Mouse (Mus musculus) embryonic facial prominence, embryonic 11.5 days (tissue): ENCODE measurements around the gene Otop3. TPM values are rescaled to one million over a fixed set of nuclear protein-coding genes. Genes with fewer than 3 reads are reported as not detected.

Experiments
- ATAC-seq: fragments of 200-750 bp; cut with Nextera tagmentation; replicated peaks from 2 replicates; pipeline ENCODE4 v1.8.0; 2017; ENCODE audit warnings: low read depth; ENCODE audit not compliant: insufficient number of reproducible peaks, low FRiP score, low TSS enrichment
- DNase-seq: peaks from one replicate; pipeline ENCODE4 v3.0.0-alpha.2; 2015; ENCODE audit warnings: low spot score
- H3K27ac ChIP-seq: fragments of 300-500 bp; sonication (generic); replicated peaks from 2 replicates; pipeline ENCODE4 v1.5.1; 2014; ENCODE audit warnings: mild to moderate bottlenecking, low read depth, low read length, control low read depth
- H3K27me3 ChIP-seq: fragments of 300-500 bp; sonication (generic); 2 replicates; pipeline ENCODE4 v1.6.1; 2014; ENCODE audit warnings: mild to moderate bottlenecking, low read length, moderate library complexity, mixed read lengths; ENCODE audit not compliant: control insufficient read depth, insufficient read depth
- H3K36me3 ChIP-seq: fragments of 300-500 bp; sonication (generic); replicated peaks from 2 replicates; pipeline ENCODE4 v1.6.1; 2014; ENCODE audit warnings: low read depth, mild to moderate bottlenecking, low read length, moderate library complexity, mixed read lengths; ENCODE audit not compliant: control insufficient read depth, insufficient read depth
- H3K4me1 ChIP-seq: fragments of 300-500 bp; sonication (generic); 2 replicates; pipeline ENCODE4 v1.6.1; 2014; ENCODE audit warnings: low read length, mixed read lengths; ENCODE audit not compliant: control insufficient read depth, insufficient read depth
- H3K4me2 ChIP-seq: fragments of 300-500 bp; sonication (generic); 2 replicates; pipeline ENCODE4 v1.6.1; 2014; ENCODE audit warnings: low read depth, mild to moderate bottlenecking, control low read depth, low read length, moderate library complexity
- H3K4me3 ChIP-seq: fragments of 300-500 bp; sonication (generic); 2 replicates; pipeline ENCODE4 v1.5.1; 2014; ENCODE audit warnings: low read depth, low read length, control low read depth
- H3K9ac ChIP-seq: fragments of 300-500 bp; sonication (generic); replicated peaks from 2 replicates; pipeline ENCODE4 v1.6.1; 2014; ENCODE audit warnings: mild to moderate bottlenecking, control low read depth, low read length
- H3K9me3 ChIP-seq: fragments of 300-500 bp; sonication (generic); replicated peaks from 2 replicates; pipeline ENCODE4 v1.6.1; 2016; ENCODE audit warnings: mild to moderate bottlenecking, low read length, inconsistent platforms, mixed read lengths; ENCODE audit not compliant: control insufficient read depth
- WGBS: fragments of 180-500 bp; shearing (Covaris S2); extraction: QIAGEN DNeasy Blood & Tissue Kit; methylation state at CpG from one replicate; pipeline ENCODE4 v1.1.7; 2014; 5-methylcytosine and 5-hydroxymethylcytosine counted together
- polyA plus RNA-seq: library from polyadenylated mRNA; unstranded; fragments of >200 nt; fragmentation: Nextera tagmentation; extraction: Ambion mirVana; gene quantifications from 2 replicates; pipeline ENCODE4 v1.2.1, GENCODE M21; 2014

The Otop3 gene
- polyA plus RNA-seq, 1 experiment from 2014 or later = not detected

DNA sequence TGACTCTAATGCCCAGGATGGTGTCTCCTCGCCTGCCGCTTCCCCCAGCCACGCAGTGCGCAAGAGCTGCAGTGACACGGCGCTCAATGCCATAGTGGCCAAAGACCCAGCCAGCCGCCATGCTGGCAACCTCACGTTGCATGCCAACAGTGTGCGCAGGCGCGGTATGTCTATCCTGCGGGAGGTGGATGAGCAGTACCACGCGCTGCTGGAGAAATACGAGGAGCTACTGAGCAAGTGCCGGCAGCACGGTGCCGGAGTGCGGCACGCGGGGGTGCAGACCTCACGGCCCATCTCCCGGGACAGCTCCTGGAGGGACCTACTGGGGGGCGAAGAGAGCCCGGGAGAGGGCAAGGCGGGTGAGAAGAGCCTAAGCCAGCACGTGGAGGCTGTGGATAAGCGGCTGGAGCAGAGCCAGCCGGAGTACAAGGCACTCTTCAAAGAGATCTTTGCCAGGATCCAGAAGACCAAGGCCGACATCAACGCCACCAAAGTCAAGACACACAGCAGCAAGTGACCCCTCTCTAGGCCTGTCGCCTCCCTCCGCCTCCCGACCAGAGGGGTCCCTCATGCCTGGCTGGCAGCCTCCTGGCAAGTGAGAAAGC, 59.3 kb downstream of the Otop3 start:
- DNase-seq (no peak), ATAC-seq (0 out of 2 replicates have a peak, but pooled peaks have one; percentile 34)
- no peak overlapping the region for H3K4me3 ChIP-seq
- 65% methylated on average over 34 of the region's 34 CpGs for WGBS
- H3K27ac ChIP-seq = no peak overlapping the region
- no peaks in the 10 kb centered on the region for H3K4me1 ChIP-seq
- H3K9me3 ChIP-seq = no peaks in the 10 kb centered on the region
- no peak overlapping the region for H3K9ac ChIP-seq
- no peaks in the 10 kb centered on the region for H3K27me3 ChIP-seq
- peaks cover 2% of the 10 kb centered on the region for H3K36me3 ChIP-seq
- no peak overlapping the region for H3K4me2 ChIP-seq

Other genes starting within 250 kb of the Otop3 start
- gene Rab37, start 243.3 kb upstream of the Otop3 start, polyA plus RNA-seq = 1.4 and 1.9 TPM in 2 replicates
- gene Cd300lf, start 200.7 kb upstream of the Otop3 start, polyA plus RNA-seq = not detected in 2 replicates
- 31.3 and 36.0 TPM in 2 replicates for gene Slc9a3r1, start 171.4 kb upstream of the Otop3 start, polyA plus RNA-seq
- gene Tmem104, start 147.2 kb upstream of the Otop3 start, polyA plus RNA-seq = 6.9 and 7.7 TPM in 2 replicates
- gene Nat9, start 146.9 kb upstream of the Otop3 start, polyA plus RNA-seq = 15.5 and 19.5 TPM in 2 replicates
- 0.04 and 0.06 TPM in 2 replicates for gene Grin2c, start 67.5 kb upstream of the Otop3 start, polyA plus RNA-seq
- gene Fdxr, start 57.7 kb upstream of the Otop3 start, polyA plus RNA-seq = 12.4 and 12.5 TPM in 2 replicates
- 0.14 and 0.28 TPM in 2 replicates for gene Fads6, start 37.1 kb upstream of the Otop3 start, polyA plus RNA-seq
- not detected in 2 replicates for gene Otop2, start 27.6 kb upstream of the Otop3 start, polyA plus RNA-seq
- not detected in 2 replicates for gene Ush1g, start 12.7 kb upstream of the Otop3 start, polyA plus RNA-seq
- 6.9 and 7.1 TPM in 2 replicates for gene Hid1, start 33.0 kb downstream of the Otop3 start, polyA plus RNA-seq
- gene Cdr2l, start 47.2 kb downstream of the Otop3 start, polyA plus RNA-seq = 15.2 and 15.7 TPM in 2 replicates
- 217 and 221 TPM in 2 replicates for gene Mrpl58, start 69.0 kb downstream of the Otop3 start, polyA plus RNA-seq
- 893 and 931 TPM in 2 replicates for gene Atp5h, start 85.2 kb downstream of the Otop3 start, polyA plus RNA-seq
- gene Kctd2, start 85.4 kb downstream of the Otop3 start, polyA plus RNA-seq = 18.8 and 21.0 TPM in 2 replicates
- not detected in 2 replicates for gene Trim80, start 105.8 kb downstream of the Otop3 start, polyA plus RNA-seq
- 0.22 TPM in 1 of 2 replicates, not detected in the other for gene Slc16a5, start 127.7 kb downstream of the Otop3 start, polyA plus RNA-seq
- 8.1 and 8.7 TPM in 2 replicates for gene Armc7, start 140.9 kb downstream of the Otop3 start, polyA plus RNA-seq
- gene Nt5c, start 157.1 kb downstream of the Otop3 start, polyA plus RNA-seq = 67.4 and 70.7 TPM in 2 replicates
- 654 and 692 TPM in 2 replicates for gene Jpt1, start 179.7 kb downstream of the Otop3 start, polyA plus RNA-seq
- 1,638 and 1,712 TPM in 2 replicates for gene Sumo2, start 201.5 kb downstream of the Otop3 start, polyA plus RNA-seq
- gene Nup85, start 229.7 kb downstream of the Otop3 start, polyA plus RNA-seq = 204 and 210 TPM in 2 replicates